Mouse (Mus musculus) liver, adult 10 weeks (tissue): Measurements from ENCODE around the gene Gm11172. TPM values are rescaled to one million over a fixed set of nuclear protein-coding genes. Genes with fewer than 3 reads are reported as not detected.

Experiments used
- polyA plus RNA-seq: library from polyadenylated mRNA; stranded (reverse); fragments of 350-450 nt; fragmentation: Illumina TruSeq; extraction: RNeasy Lipid Tissue Mini Kit (QIAGEN cat#74804); gene quantifications from one replicate; pipeline ENCODE4 v1.2.3, GENCODE M21; 2014; ENCODE audit warnings: low read depth, low replicate concordance

The Gm11172 gene
- not detected for polyA plus RNA-seq

GRCm38 (mm10) chr16:10812865-10813371 lies at the start of gene Gm11172:
Gene Gm11172, plus strand, starts transcription at chr16:10812915.

DNA sequence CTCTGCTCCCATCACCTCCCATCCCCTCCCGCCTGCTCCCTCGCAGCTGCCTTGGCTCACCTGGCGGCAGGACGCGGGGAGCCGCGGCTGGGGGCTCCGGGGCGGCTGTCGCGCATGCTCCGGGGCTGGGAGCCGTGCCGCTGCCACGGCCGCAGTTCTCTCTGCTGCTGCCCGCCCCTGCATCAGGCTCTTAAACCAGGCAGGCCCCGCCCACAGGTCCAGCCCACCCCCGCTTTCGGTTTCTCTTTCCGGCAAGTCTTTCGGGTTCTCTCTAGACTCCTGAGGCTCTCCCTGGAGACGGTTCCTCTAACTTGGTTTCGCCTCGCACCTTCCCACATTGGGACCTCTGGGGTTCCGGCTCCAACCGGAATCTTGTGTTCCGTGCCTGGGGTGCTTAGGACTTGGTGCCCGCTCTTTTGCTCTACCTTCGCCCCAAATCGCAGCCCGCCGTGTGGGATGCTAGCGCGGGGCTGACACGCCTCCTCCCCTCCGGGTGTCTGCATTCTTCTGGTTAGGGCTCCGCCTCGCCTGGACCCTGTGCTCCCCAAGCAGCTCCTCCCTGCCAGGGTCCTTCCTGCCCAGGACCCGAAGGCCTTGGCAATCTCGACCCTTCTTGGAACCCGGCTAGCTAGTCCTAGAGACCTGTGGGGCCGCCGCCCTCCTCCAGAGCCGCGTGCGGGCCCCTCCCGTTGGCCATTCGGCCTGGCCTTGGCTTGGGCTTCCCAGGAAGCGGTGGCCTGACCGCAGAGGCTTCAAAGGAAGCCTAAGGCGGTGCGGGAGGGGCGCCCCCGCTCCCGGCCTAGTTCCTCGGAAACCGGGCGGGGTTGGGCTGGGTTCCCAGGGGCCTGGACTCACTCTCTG lies 27.1 kb upstream of the Gm11172 start, which contains the start of gene Socs1:
Gene Socs1, minus strand, starts transcription at position 166 of the 861 bp plus-strand sequence.

DNA sequence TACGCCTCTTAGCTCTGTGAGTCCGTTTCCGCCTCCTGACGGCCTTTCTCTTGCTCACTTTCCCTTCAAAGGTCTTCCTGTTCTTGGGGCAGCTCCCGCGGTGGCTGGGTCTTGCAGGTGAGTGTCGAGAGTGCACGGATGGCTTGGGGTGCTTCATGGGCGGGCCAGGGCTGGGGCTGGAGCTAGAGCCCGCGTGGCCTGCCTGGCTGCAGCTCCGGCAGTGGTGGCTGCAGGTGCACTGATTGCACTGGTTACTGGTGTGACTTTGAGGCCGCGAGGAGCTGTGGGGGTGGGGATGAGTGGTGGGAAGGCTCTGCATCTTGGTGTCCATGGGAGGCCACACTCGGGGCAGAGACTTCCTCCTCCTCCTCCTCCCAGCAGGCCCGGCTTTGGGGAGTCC lies 24.4 kb upstream of the Gm11172 start, which contains the start of gene Tnp2:
Gene Tnp2, minus strand, starts transcription at position 390 of the 400 bp plus-strand sequence.

DNA sequence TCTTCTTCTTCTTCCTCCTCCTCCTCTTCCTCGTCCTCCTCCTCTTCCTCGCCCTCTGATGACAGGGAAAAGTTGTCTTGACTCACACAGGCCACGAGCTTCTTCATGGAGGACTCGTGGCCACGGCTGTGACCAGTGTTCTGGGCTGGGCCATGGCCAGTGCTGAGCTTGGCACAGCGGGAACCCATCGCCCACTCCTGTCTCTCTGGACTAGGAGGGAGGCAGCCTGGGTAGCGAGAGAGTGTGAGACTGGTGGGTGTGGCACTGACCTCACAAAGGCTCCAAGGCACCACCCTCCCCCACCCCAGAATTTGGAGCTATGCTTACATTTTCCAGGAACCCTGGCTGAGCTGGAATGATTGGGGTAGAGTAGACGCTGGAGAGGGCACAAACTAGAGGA lies 22.0 kb upstream of the Gm11172 start, which contains the start of gene Prm3:
Gene Prm3, minus strand, starts transcription at position 213 of the 400 bp plus-strand sequence.

DNA sequence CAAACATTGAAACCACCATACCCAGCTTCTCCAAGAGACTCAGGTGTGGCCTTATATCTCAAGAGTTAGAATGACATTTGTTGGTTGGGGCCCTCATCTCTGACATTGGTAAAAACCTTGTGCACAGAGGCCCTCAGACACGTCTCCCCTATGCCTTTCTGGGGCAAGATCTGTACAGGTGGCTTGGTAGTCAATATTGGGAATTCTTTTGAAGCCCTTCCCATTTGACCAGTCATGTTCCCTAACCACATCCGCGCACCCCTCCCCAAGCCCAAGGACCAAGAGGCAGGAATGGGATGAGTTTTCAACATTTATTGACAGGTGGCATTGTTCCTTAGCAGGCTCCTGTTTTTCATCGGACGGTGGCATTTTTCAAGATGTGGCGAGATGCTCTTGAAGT lies 16.7 kb upstream of the Gm11172 start, which contains the start of gene Prm2:
Gene Prm2, minus strand, starts transcription at position 101 of the 400 bp plus-strand sequence.

DNA sequence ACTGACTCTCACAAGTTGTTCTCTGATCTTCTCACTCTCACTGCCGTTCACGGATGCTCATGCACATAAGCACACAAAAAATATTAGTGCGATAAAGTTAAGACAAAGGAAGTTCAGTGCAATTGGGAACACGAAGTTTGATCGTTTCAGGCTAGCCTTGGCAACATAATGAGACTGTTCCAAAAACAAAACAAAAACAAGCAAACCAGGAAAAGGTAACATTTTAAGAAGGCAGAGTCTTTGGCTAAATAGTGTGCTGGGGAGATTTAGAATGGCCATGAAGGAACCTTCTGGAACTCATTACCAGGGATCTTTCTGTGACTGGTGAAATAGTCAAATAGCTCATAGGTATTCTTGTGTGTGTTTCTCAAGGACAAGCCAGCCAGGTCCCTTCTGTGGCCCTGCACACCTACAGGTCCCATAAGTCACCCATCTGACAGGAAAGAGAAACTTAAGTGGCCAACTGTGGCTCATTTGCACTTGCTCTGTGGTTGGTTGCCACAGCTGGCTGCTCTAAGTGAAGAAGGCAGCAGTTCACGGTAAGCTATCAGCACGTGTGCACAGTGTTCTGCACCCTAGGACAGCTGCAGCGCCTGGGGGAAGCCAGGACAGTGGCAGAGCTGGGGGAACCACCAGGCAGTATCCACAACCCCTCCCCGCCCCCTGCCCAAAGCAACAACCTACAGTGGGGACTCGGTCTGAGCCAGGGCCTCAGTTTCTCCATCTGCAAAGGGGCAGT lies 6.8 kb upstream of the Gm11172 start, which contains the start of gene Prm1:
Gene Prm1, minus strand, starts transcription at position 51 of the 739 bp plus-strand sequence.

DNA sequence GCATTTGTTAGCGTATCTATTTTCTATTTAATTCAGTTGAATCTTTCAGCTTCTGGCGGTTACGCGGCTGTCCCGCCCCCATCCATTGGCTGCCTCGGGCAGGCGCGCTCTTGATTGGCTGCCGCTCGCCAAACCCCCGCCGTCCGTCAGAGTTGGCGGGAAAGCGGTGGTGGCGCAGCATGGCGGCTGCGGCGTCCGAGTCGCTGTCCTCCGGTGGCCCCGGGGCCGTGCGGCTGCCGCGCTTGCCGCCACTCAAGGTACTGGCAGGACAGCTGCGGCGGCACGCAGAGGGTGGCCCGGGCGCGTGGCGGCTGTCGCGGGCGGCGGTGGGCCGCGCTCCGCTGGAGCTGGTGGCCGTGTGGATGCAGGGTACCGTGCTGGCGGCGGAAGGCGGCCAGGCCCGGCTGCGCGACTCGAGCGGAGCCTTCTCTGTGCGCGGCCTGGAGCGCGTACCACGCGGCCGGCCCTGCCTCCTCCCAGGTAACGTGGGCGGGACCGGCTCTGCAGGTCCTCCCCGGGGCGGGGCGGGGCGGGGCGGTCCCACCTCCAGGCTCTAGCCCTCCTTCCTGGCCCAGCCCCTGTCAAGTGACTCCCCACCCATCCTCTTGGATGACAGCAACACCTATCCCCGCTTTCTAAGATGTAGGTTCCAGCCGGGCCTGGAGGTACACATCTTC lies 22.3 kb downstream of the Gm11172 start, which contains the start of gene Rmi2:
Gene Rmi2, plus strand, starts transcription at position 149 of the 677 bp plus-strand sequence.

Other genes with a start within 250 kb of the Gm11172 start
- gene Socs1, start 27.4 kb upstream of the Gm11172 start, polyA plus RNA-seq: not detected
- gene Tnp2, start 24.3 kb upstream of the Gm11172 start, polyA plus RNA-seq: not detected
- not detected for gene Prm3, start 22.0 kb upstream of the Gm11172 start, polyA plus RNA-seq
- not detected for gene Prm2, start 16.8 kb upstream of the Gm11172 start, polyA plus RNA-seq
- gene Prm1, start 7.1 kb upstream of the Gm11172 start, polyA plus RNA-seq: 1.2 TPM
- gene Rmi2, start 22.1 kb downstream of the Gm11172 start, polyA plus RNA-seq: not detected
- gene Snn, start 248.0 kb downstream of the Gm11172 start, polyA plus RNA-seq: 0.85 TPM